Mouse (Mus musculus) adrenal gland, adult (tissue): ENCODE measurements around the gene Fgd2.
"Not testable (repeated sequence)": the region's sequence is repeated elsewhere in the genome, so short reads cannot be mapped to it uniquely, and the experiment has no call there.

Experiments
- DNase-seq, 2 experiments: peaks; one replicate each; pipeline ENCODE4 v3.0.0; 2022 to 2023; ENCODE audit warnings: low spot score in 1 of 2; ENCODE audit not compliant: inconsistent age in 2 of 2

Fgd2 gene

GRCm38 (mm10) chr17:29360761-29361221, at the start of gene Fgd2:
Gene Fgd2 (plus strand): TSS chr17:29360914.
- peak in 1 of 2 experiments; percentile 41 for DNase-seq

DNA sequence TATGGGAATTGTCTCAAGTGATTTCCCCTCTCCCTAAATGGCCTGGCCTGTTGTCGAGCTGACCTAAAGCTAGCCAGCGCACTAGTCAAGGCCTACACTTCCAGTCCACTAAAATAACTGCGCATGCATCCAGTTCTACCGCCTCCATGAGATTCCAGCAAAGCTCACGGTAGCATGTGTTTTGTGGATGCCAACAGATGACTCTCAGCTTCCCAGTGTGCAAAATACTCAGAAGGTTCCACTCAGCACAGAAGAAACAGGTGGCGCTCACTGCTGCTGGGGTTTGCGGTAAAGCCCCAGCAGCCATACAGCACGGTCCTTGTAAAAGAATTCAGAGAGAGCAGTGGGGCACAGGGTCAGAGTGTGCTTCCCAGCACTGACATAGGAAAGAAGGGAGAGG, 49.1 kb upstream of the Fgd2 start:
- DNase-seq = no peak

- DNase-seq = no peak
Measured at GRCm38 (mm10) chr17:29312082-29312481, 48.6 kb upstream of the Fgd2 start.

DNA sequence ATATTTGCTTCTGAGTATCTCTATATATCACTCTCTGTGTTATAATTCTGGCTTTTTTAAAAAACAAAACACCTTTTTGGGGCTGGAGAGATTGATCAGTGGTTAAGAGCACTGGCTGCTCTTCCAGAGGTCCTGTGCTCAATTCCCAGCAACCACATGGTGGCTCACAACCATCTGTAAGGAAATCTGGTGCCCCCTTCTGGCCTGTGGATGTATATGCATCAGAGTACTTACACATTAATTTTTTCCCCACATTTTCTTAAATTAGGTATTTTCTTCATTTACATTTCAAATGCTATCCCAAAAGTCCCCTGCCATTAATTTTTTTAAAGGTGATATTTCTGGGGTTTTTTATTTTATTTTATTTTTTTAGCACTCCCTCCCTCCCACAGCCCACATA, 47.4 kb upstream of the Fgd2 start:
- DNase-seq = no peak

DNA sequence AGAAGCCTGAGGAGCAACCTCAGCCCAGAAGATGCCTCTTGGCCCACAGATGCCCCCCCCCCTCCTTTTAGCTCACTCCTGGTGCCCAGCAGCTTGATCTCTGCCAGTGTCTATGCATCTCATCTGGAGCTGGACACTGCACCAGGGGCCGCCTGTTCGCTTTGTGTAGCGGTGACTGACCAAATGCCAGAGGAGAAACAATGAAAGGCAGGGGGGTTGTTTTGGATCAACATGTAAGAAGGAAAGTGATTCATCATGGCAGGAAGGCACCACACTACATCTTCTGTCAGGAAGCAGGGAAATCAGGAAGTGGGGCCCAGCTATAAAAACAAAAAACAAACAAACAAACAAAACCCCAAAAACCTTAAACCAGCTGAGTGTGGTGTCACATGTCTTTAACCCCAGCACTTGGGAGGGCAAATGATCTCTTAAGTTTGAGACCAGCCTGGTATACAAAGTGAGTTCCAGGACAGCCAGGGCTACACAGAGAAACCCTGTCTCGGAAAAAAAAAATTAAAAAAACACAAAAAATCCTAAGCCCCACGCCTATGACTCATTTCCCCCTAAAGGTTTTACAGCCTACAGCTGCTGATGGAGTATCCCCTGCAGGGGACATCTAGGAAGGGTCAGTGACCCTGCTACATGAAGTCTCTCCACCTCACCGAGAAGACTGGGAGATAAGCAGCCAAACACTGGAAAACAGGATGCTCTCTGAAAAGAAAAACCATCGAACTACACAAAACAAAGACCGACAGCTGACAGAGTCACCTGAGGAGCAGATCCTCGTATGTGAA, 44.8 kb upstream of the Fgd2 start:
- peak in 1 of 2 experiments; percentile 56 for DNase-seq

DNA sequence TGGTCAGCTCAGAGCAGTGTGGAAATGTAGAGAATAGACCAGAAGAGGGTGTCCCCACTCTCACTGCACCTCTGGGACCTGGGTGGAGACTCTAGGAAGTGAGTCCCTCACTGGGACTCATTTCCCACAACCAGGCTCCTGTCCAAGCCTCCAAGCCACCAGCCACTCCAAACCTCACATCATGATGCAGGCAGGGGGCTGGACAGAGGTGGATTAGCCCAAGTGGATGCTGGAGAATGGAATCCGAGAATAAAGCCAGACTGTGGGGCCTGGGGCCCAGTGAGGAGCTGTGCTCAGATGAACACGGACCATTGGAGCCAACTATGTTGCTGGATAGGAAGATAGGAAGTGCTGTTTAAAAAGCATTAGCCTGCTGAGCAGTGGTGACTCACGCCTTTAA, 43.8 kb upstream of the Fgd2 start:
- DNase-seq = peak in 1 of 2 experiments; percentile 25

DNA sequence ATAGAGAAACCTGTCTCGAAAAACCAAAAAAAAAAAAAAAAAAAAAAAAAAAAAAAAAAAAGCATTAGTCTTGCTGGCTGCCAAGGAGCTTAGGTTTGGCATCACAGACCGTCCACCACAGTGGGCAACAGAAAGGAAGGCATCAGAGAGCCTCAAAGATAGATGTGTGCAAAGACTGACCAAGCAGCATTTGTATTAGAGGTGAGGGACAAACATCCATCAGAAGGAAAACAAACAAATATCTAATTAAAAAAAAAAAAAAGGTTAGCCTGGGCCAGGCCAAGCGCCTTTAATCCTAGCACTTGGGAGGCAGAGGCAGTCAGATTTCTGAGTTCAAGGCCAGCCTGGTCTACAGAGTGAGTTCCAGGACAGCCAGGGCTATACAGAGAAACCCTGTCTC, 43.3 kb upstream of the Fgd2 start, which contains the start of gene Pi16:
Pi16 (plus strand) TSS at position 301 of the 400 bp plus-strand sequence.
- not testable (repeated sequence) for DNase-seq

DNA sequence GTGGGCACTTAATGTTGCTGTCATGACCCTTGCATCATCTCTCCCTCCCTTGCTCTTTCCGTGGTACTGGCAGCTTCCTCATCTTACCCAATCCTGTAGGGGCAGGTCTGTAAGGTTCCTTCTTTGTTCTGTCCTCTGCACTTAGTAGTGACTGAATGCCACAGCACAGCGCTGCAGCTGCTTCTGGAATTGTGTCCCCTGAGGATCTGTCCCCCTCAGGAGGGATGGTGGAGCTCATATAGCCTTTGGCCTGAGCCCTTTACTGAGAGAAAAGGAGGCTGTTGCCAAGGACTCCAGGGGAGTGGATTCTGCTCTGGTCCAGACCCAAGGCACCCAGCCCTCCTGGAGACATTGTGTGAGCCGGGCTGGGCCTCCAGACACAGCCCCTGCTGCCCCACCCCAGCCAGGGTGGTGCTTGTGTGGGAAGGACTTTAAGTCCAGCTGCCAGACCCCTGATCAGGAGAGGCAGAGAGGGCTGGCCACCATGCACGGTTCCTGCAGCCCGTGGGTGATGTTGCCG, 41.9 kb upstream of the Fgd2 start:
- DNase-seq = peak in 1 of 2 experiments; percentile 22

DNA sequence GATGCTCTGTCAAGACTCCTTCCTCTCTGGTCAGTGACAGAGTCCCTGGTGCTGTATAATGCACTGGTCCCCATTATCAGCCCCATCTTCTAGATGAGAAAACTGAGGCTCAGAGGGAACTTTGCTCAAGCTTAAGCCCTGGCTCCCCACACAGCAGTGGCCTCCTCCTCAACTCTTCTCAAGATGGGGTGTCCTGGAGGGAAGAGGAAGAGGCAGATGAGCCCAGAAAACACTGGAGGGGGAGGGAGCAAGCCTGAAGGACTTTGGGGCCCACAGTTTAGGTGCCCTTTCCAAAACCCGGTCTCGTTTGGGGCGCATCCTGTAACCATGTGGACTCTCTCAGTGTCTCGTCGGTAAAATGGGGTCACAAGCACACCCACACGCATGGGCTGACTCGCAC, 41.2 kb upstream of the Fgd2 start:
- DNase-seq = no peak

DNA sequence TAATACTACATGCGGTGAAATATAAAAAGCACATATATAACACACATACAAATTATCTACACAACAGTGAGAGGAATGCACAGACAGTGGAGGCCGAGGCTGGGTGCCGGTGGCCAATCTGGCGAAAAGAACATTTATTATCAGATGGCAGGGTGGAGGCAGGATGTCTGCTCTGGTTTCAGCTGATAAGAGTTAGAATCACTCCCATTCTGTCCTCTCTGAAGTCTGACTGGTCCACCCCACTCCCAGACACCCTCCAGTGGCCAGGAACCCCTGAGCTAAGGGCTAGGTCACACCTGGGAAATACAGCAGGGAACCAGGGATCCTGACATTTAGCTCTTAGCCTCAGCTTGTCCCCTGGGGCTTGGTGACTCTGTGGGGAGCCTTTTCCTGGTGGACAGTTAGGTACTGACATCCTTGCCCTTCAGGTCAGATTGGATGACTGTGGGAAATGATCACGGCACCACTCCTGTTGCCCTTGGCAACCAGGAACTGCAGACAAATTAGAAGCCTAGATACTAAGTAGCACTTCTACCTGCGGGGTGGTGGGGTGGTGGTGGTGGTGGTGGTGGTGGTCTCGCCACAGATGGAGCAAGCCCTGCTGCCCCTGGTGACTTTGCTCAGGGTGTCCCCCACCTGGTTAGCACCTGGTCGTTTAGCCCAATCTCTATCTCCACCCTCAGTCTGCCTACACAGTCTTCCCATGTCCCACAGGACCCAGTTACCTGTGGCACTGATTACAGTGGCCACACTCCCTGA, 40.7 kb upstream of the Fgd2 start:
- DNase-seq = peak in 1 of 2 experiments; percentile 49

DNA sequence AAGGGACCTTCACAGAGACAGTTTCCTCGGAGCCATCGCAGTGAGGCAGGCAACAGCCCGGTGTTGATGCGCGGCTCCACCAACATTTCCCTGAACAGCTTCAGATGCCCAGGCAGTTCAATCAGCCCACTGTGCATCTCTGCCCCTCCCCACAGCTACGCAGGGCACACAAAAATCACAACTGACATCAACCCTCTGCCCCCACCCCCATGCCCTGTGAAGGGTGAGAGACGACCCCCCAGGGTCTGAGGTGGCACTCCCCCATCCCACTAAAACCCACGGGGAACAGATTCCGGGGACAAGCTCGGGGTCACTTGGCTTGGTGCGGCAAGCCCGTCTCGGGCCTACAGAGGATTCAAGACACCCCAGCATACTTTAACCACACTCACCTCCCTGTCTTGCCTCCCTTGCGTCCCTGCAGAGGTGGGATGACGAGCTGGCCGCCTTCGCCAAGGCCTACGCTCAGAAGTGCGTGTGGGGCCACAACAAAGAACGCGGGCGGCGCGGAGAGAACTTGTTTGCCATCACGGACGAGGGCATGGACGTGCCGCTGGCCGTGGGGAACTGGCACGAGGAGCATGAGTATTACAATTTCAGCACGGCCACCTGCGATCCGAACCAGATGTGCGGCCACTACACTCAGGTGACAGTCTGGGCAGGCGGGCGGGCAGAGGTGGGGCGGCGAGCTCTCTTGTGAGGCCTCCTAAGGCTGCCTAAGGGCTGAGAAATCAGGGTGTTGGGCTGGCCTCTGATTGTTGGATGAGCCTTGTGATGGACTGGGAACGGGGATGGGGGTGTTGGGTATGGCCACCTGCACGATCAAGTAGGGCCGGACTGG, 38.7 kb upstream of the Fgd2 start:
- DNase-seq = peak in 1 of 2 experiments; percentile 16

DNA sequence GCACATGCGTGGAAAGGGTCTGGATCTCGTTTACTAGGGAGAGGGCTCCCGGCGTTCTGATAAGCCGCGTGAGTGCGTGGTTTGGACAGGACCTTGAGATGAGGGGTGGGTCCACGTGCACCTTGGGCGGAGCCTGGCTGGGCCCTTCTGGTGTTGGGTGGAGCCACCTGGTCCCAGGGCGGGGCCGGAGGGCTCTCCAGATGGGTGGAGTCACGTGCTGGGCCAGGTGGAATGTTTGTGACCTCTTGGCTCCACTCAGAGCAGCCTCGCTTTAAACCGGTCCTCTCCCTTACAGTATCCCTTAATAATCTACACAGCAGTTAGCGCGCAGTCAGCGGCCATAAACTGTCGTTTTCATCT, 38.1 kb upstream of the Fgd2 start:
- DNase-seq = no peak

DNA sequence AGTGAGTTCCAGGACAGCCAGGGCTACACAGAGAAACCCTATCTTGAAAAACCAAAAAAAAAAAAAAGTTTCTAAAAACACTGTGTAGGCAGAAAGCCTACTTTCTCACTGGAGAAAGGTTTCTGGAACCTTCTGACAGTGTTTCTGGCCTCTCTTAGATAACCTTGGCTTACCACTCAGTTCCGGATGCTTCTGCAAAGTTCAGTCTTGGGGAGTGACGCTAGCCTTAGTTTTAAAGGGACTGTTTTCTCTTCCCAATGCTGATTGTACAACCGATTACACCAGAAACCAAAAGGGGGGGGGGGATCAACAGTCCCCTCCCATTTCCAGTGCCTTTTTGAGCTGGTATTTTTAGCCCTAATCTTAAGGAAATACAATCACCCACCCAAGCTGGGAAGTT, 37.1 kb upstream of the Fgd2 start:
- no peak for DNase-seq

DNA sequence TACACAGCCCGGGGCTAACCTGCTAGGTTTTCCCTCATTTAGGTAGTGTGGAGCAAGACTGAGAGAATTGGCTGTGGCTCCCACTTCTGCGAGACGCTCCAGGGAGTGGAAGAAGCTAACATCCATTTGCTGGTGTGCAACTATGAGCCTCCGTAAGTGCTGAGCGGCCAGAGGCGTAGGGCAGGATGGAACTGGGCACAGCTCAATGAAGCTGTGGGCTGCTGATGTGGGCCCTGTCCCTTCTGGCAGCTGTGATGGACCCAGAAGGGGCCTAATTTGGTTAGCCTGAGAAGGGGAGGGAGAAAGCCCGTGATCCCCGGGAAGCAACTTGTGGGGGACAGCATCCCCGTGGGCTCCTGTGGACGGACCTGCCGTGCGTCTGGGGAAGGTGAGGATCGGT, 34.9 kb upstream of the Fgd2 start:
- no peak for DNase-seq

DNA sequence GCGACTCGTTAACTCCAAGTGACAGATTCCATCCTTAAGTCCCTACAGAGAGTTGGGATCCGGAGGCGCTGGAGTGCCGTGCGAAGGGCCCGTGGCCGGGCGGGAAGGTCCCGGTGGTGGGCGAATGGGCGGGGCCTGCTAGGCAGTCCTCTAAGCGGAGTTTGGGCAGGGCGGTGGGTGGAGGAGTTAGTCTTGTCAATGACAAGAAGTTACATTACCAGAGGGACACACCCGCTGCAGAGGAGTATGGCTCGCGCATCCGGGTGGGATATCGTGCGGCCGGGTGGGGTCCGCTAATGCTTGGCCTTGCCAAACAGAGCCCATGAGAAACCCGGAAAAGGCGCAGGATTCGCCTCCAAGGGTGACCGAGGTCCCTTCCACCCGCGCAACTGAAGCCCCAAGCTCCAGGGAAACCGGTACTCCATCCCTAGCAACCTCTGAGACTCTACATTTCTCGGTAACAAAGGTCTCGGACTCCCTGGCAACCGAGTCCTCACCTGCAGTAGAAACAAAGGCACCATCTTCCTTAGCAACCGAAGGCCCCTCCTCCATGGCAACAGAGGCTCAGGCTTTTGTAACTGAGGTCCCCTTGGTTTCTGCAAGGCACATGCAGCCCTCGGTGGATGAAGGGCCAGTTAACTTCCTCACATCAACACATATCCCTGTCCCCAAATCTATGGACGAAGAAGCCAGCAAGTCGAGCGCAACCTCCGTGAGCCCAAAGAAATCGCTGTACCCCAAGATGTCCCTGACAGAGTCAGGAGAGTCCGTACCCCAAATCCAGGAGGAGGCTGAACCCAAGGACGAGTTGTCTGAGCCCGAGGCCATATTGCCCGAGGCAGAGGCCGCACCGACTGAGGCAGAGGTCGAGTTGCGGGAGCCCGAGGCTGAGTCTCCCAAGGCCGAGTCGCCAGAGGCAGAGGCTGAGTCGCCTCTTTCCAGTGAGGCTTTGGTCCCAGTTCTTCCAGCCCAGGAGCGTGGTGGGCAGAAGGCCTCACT, 33.9 kb upstream of the Fgd2 start:
- no peak for DNase-seq

GRCm38 (mm10) chr17:29327691-29328090, 33.0 kb upstream of the Fgd2 start:
- DNase-seq = peak in 1 of 2 experiments; percentile 3

GRCm38 (mm10) chr17:29330221-29330620, 30.5 kb upstream of the Fgd2 start:
- DNase-seq = peak in 1 of 2 experiments; percentile 17

DNA sequence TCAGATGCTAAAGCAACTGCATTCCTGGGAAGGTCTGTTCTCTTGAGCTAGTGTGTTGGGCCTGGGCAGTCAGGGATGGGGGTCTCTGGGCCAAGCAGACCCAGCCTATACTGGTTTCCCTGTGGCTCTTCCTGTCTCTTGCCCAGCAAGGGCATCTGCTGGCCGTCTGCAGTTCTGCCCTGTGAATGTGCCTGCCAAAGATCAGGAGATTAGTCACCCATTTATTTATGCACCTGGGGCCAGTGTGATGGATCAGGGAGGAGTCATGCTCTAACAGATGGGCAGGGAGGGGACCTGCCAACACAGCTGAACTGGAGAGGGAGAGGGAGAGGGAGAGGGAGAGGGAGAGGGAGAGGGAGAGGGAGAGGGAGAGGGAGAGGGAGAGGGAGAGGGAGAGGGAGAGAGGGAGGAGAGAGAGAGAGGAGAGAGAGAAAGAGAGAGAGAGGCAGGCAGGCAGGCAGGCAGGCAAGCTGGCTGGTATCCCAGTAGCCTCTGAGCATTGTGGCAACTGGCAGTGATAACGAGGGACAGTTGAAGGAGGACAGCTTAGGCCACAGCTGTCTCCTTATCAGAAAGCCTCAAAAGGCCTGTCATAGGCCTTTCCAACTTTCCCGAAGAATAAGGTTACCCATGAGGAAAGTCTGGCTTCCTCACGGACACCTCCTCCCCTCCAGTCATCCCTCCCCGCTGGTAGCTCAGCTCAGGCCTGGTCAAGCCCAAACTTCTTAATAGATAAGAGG, 29.9 kb upstream of the Fgd2 start:
- peak; percentile 54 to 76 for DNase-seq

DNA sequence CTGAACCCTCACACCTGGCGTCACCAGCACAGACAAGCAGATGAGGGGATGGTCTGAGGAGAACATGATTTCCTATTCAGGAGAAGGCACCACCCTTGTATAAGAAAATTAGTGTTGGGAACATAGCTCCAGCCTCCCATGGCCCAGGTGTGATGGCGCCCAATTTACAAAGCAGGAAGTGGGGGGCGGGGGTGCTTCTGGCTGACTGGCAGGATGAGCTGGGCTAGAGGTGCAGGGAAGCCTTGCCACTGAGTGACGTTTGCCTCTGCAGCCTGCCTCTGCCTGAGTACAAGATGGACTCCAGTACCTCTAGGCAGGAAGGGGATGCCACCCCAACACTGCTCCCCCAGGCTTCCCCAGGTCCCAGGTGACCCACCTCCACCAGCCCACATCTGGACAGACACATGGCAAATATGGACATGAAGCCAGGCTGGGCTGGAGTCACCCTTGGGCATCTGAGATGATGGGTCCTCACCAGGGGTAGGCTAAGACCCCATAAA, 28.5 kb upstream of the Fgd2 start:
- no peak for DNase-seq
